Mouse (Mus musculus) heart, embryonic 15.5 days (tissue): ENCODE data around the gene Epop. TPM values are rescaled to one million over a fixed set of nuclear protein-coding genes. Genes with fewer than 3 reads are reported as not detected.

Experiments
- ATAC-seq: fragments of 200-750 bp; cut with Nextera tagmentation; replicated peaks from 2 replicates; pipeline ENCODE4 v1.8.0; 2017; ENCODE audit warnings: low read depth, moderate TSS enrichment; ENCODE audit not compliant: insufficient number of reproducible peaks, insufficient read depth, low FRiP score
- H3K27ac ChIP-seq: fragments of 300-500 bp; sonication (generic); 2 replicates; pipeline ENCODE4 v1.5.1; 2015; ENCODE audit warnings: mild to moderate bottlenecking, inconsistent platforms
- H3K27me3 ChIP-seq: fragments of 300-500 bp; sonication (generic); 2 replicates; pipeline ENCODE4 v1.6.1; 2015; ENCODE audit warnings: inconsistent platforms
- H3K36me3 ChIP-seq: fragments of 300-500 bp; sonication (generic); 2 replicates; pipeline ENCODE4 v1.6.1; 2015; ENCODE audit warnings: mild to moderate bottlenecking, inconsistent platforms
- H3K4me1 ChIP-seq: fragments of 300-500 bp; sonication (generic); replicated peaks from 2 replicates; pipeline ENCODE4 v1.6.1; 2015; ENCODE audit warnings: inconsistent platforms
- H3K4me2 ChIP-seq: fragments of 300-500 bp; sonication (generic); 2 replicates; pipeline ENCODE4 v1.6.1; 2015; ENCODE audit warnings: inconsistent platforms, mild to moderate bottlenecking, moderate library complexity
- H3K4me3 ChIP-seq: fragments of 300-500 bp; sonication (generic); 2 replicates; pipeline ENCODE4 v1.5.1; 2015; ENCODE audit warnings: mild to moderate bottlenecking, inconsistent platforms
- H3K9ac ChIP-seq: fragments of 300-500 bp; sonication (generic); 2 replicates; pipeline ENCODE4 v1.6.1; 2015; ENCODE audit warnings: mild to moderate bottlenecking, inconsistent platforms
- H3K9me3 ChIP-seq: fragments of 300-500 bp; sonication (generic); replicated peaks from 2 replicates; pipeline ENCODE4 v1.6.1; 2016; ENCODE audit warnings: inconsistent platforms
- WGBS: fragments of 180-500 bp; shearing (Covaris S2); methylation state at CpG from one replicate; pipeline ENCODE4 v1.1.7; 2015; ENCODE audit warnings: mixed read lengths; 5-methylcytosine and 5-hydroxymethylcytosine counted together
- polyA plus RNA-seq: library from polyadenylated mRNA; unstranded; fragments of >200 nt; fragmentation: Nextera tagmentation; extraction: Ambion mirVana; gene quantifications from 2 replicates; pipeline ENCODE4 v1.2.1, GENCODE M21; 2015

Gene Epop
- polyA plus RNA-seq, 1 experiment from 2014 or later = 0.71 TPM

GRCm38 (mm10) chr11:97666794-97667193 lies 37.3 kb upstream of the Epop start:
- no peak overlapping the region for H3K27ac ChIP-seq
- H3K36me3 ChIP-seq = peaks cover 46% of the 10 kb centered on the region
- H3K4me1 ChIP-seq = peaks cover 61% of the 10 kb centered on the region
- H3K4me3 ChIP-seq = no peak overlapping the region
- 90% methylated on average over 15 of the region's 15 CpGs for WGBS
- H3K4me2 ChIP-seq = no peak overlapping the region
- no peaks in the 10 kb centered on the region for H3K27me3 ChIP-seq
- no peak overlapping the region for H3K9ac ChIP-seq
- ATAC-seq = no peak
- no peaks in the 10 kb centered on the region for H3K9me3 ChIP-seq

- Histone ChIP-seq H3K9ac (no peak overlapping the region), H3K4me2 (no peak overlapping the region), H3K27ac (no peak overlapping the region), H3K36me3 (peaks cover 40% of the 10 kb centered on the region), H3K27me3 (no peaks in the 10 kb centered on the region), H3K9me3 (no peaks in the 10 kb centered on the region), H3K4me1 (peaks cover 66% of the 10 kb centered on the region), H3K4me3 (no peak overlapping the region)
- ATAC-seq = no peak
- 90% methylated on average over 7 of the region's 7 CpGs for WGBS
Observed at GRCm38 (mm10) chr11:97666221-97666620, 36.7 kb upstream of the Epop start.

GRCm38 (mm10) chr11:97665431-97665830 lies 35.9 kb upstream of the Epop start:
- H3K27ac ChIP-seq = no peak overlapping the region
- WGBS = 90% methylated on average over 13 of the region's 13 CpGs
- H3K4me1 ChIP-seq = peaks cover 66% of the 10 kb centered on the region
- no peak overlapping the region for H3K9ac ChIP-seq
- H3K4me2 ChIP-seq = no peak overlapping the region
- H3K4me3 ChIP-seq = no peak overlapping the region; the same call in 1 of the 2 replicates
- H3K36me3 ChIP-seq = peaks cover 34% of the 10 kb centered on the region
- no peak for ATAC-seq
- no peaks in the 10 kb centered on the region for H3K27me3 ChIP-seq
- H3K9me3 ChIP-seq = no peaks in the 10 kb centered on the region

GRCm38 (mm10) chr11:97664771-97665240 lies 35.3 kb upstream of the Epop start:
- 33% methylated on average over 6 of the region's 6 CpGs for WGBS
- no peak for ATAC-seq
- Histone ChIP-seq H3K27me3 (no peaks in the 10 kb centered on the region), H3K27ac (peak overlapping the region; percentile 89), H3K9me3 (no peaks in the 10 kb centered on the region), H3K9ac (peak overlapping the region; percentile 86; the same call in 1 of the 2 replicates), H3K4me2 (peak overlapping the region; percentile 73), H3K4me3 (peak overlapping the region; percentile 82), H3K4me1 (peaks cover 61% of the 10 kb centered on the region), H3K36me3 (peaks cover 34% of the 10 kb centered on the region)

GRCm38 (mm10) chr11:97664339-97664665 lies 34.8 kb upstream of the Epop start:
- Histone ChIP-seq H3K4me1 (peaks cover 61% of the 10 kb centered on the region), H3K27ac (peak overlapping the region; percentile 89), H3K36me3 (peaks cover 34% of the 10 kb centered on the region), H3K4me2 (peak overlapping the region; percentile 73), H3K27me3 (no peaks in the 10 kb centered on the region), H3K4me3 (peak overlapping the region; percentile 82), H3K9me3 (no peaks in the 10 kb centered on the region), H3K9ac (peak overlapping the region; percentile 86)
- no peak for ATAC-seq
- 0% methylated on average over 6 of the region's 8 CpGs for WGBS

GRCm38 (mm10) chr11:97663528-97664338 lies 34.2 kb upstream of the Epop start:
- Histone ChIP-seq H3K27ac (peak overlapping the region; percentile 89), H3K4me3 (peak overlapping the region; percentile 82), H3K9me3 (no peaks in the 10 kb centered on the region), H3K9ac (peak overlapping the region; percentile 86), H3K36me3 (peaks cover 31% of the 10 kb centered on the region), H3K4me1 (peaks cover 61% of the 10 kb centered on the region), H3K4me2 (peak overlapping the region; percentile 73), H3K27me3 (no peaks in the 10 kb centered on the region)
- peak; percentile 25; the same call in 1 of the 2 replicates for ATAC-seq
- WGBS = under 1% methylated on average over 40 of the region's 57 CpGs

GRCm38 (mm10) chr11:97662893-97663527 lies 33.5 kb upstream of the Epop start, which contains the start of gene Mllt6:
TSS of gene Mllt6 (plus strand) at chr11:97663414.
- peak within 1 kb of the TSS; percentile 82 for H3K4me3 ChIP-seq
- peak within 1 kb of the TSS; percentile 73 for H3K4me2 ChIP-seq
- H3K9me3 ChIP-seq = no peaks in the 10 kb centered on the region
- peak; percentile 54 for ATAC-seq
- under 1% methylated on average over 31 of the region's 76 CpGs for WGBS
- peaks cover 59% of the 10 kb centered on the region for H3K4me1 ChIP-seq
- H3K27ac ChIP-seq = peak within 1 kb of the TSS; percentile 89
- peak within 1 kb of the TSS; percentile 86 for H3K9ac ChIP-seq
- no peaks in the 10 kb centered on the region for H3K27me3 ChIP-seq
- H3K36me3 ChIP-seq = peaks cover 26% of the 10 kb centered on the region

GRCm38 (mm10) chr11:97662207-97662892 lies 32.8 kb upstream of the Epop start:
- Histone ChIP-seq H3K27me3 (no peaks in the 10 kb centered on the region), H3K27ac (peak overlapping the region; percentile 89), H3K4me1 (peaks cover 60% of the 10 kb centered on the region), H3K4me2 (peak overlapping the region; percentile 73), H3K4me3 (peak overlapping the region; percentile 82), H3K9me3 (no peaks in the 10 kb centered on the region), H3K9ac (peak overlapping the region; percentile 86), H3K36me3 (peaks cover 20% of the 10 kb centered on the region)
- WGBS = 2% methylated on average over 21 of the region's 21 CpGs
- ATAC-seq = no peak

GRCm38 (mm10) chr11:97661648-97662133 lies 32.2 kb upstream of the Epop start:
- Histone ChIP-seq H3K36me3 (peaks cover 14% of the 10 kb centered on the region), H3K4me3 (peak overlapping the region; percentile 82), H3K27me3 (no peaks in the 10 kb centered on the region), H3K4me1 (peaks cover 67% of the 10 kb centered on the region), H3K9ac (peak overlapping the region; percentile 86), H3K27ac (peak overlapping the region; percentile 89), H3K9me3 (no peaks in the 10 kb centered on the region), H3K4me2 (peak overlapping the region; percentile 73)
- 2% methylated on average over 18 of the region's 20 CpGs for WGBS
- ATAC-seq = no peak

- Histone ChIP-seq H3K27ac (peak overlapping the region; percentile 89), H3K4me2 (peak overlapping the region; percentile 73), H3K27me3 (no peaks in the 10 kb centered on the region), H3K9me3 (no peaks in the 10 kb centered on the region), H3K9ac (peak overlapping the region; percentile 93), H3K36me3 (peaks cover 7% of the 10 kb centered on the region), H3K4me1 (peaks cover 68% of the 10 kb centered on the region), H3K4me3 (peak overlapping the region; percentile 82)
- WGBS = 9% methylated on average over 27 of the region's 27 CpGs
- ATAC-seq = no peak
Observed at GRCm38 (mm10) chr11:97660734-97661647, 31.5 kb upstream of the Epop start.
